Mouse (Mus musculus) olfactory bulb, adult 2 months (tissue): ENCODE measurements around the gene Fam71f2.

Experiments
- CTCF ChIP-seq: fragments of 200-500 bp; IDR thresholded peaks from 2 replicates; pipeline ENCODE4 v1.5.1; 2012; ENCODE audit warnings: low read depth, mild to moderate bottlenecking, low read length, moderate library complexity; ENCODE audit not compliant: insufficient read depth
- POLR2A ChIP-seq: fragments of 200-500 bp; IDR thresholded peaks from 2 replicates; pipeline ENCODE4 v1.6.1; 2012; ENCODE audit warnings: mild to moderate bottlenecking, low read depth, low read length, moderate library complexity; ENCODE audit not compliant: insufficient read depth

DNA sequence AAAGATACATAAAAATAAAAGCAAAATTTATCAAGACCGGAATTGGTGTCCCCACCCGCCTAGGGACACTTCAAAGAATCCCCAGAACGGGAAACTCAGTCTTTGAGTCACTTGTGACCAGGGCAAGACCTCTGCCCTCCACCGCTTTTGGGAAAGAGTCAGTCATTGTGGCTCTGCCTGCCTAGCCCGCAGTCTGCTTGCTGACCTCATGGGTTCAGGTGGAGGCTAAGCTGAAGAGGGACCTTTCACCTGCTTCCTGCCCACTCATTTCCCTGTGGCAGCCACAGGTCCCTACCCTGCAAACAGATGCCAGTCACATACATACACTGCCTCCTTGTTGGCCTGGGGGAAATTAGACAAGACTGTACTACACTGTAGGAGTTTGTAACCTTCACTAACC is 32.8 kb upstream of the Fam71f2 start:
- TF ChIP-seq POLR2A (no peak), CTCF (no peak)
